Mouse (Mus musculus): ENCODE data around the gene Csnka2ip. TPM values are rescaled to one million over a fixed set of nuclear protein-coding genes. Genes with fewer than 3 reads are reported as not detected.

The Csnka2ip gene
- total RNA-seq, 2 experiments from 2014 or later: 1.8 to 2.7 TPM

DNA sequence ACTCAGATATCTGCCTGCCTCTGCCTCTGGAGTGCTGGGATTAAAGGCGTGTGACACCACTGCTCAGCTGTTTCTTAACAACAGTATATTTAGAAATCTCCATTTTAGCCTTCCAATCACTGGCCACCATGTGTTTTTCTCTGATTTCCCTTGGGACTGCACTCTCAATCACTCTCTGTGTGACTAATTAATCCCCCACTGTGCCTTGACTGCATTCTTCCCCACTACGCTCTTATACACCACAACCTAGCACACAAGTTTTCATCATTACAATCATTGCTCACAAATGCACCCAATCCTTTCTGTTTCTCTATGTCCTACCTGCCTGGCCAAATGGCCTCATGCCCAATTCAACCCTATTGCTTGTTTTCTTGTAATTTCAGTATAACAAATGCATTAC, 43.7 kb downstream of the Csnka2ip start:
- no peak overlapping the region for H3K4me3 ChIP-seq
- H3K27ac ChIP-seq: no peak overlapping the region
- no peak for TF ChIP-seq CTCF (conservative IDR thresholded peaks at IDR 0.05)
- DNase-seq (ENCODE audit: low spot score in 2 of 2): no peak

DNA sequence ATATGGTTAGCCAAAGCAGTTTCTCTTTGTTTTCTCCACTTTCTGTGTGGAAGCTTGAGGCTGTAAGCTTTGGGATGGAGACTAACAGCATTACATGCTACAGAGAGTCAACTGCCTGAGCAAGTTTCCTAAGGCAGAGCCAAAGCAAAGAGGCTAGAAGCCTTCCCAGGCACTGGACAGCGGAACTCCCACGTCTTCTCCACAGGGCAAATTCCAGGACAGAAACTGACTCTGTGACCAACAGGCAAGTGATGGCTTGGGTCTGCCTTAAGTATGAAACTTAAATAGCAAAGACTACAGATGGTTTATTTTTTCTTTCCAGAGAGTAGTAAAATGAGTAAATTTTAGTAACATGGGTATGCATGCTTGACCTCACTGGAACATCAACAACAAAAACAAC, 75.3 kb downstream of the Csnka2ip start:
- no peak overlapping the region for H3K27ac ChIP-seq
- no peak for TF ChIP-seq CTCF (conservative IDR thresholded peaks at IDR 0.05)
- no peak for DNase-seq (ENCODE audit: low spot score in 2 of 2)
- no peak overlapping the region for H3K4me3 ChIP-seq

DNA sequence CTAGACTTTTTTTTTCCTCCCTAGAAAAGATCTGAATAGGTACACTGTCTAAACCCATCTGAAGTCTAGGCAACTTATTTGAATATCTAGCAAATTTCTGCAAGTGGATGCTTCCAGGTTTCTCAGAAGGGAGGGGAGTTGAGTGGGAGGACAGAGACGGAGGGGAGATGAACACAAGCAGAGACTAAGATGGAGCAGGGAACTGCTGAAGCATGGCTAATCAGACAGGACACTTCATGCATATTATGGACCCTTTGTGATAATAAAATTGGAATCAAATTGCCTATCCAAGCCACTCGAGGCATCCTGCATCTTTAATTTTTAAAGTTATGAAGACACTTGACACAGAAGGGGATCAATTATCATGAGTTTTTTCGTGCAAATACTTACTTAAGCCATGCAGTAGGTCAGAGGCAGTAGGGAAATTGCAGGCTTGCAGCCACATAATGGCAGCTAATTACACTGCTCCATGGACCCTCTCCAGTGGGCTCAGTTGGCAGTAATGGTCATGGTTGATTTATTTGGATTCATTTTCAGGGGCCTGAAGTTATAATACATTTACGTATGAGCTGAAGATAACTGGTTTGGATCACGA, 78.1 kb downstream of the Csnka2ip start:
- no peak for TF ChIP-seq CTCF (conservative IDR thresholded peaks at IDR 0.05)
- H3K4me3 ChIP-seq: no peak overlapping the region
- H3K27ac ChIP-seq: no peak overlapping the region
- DNase-seq (ENCODE audit: low spot score in 2 of 2): no peak

DNA sequence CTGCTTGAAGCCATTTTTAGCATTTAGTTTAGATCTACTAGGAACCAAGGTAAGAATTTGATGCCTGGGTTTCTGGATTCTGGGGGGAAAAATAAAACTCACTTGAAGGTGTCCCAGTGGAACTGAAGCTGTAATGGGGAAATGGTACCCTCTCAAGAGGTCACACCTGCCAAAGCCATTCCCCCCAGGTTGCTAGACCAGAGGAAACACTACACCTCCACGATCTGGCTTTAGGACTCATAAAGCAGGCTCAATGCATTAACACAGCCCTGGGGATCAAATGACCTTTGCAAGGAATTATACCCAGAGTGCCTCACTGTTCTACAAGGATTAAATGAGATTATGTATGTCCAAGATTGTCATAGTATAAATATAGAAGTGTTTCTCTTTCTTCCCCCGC, 88.8 kb downstream of the Csnka2ip start:
- Histone ChIP-seq H3K4me3 (no peak overlapping the region), H3K27ac (no peak overlapping the region)
- no peak for DNase-seq (ENCODE audit: low spot score in 2 of 2)
- no peak for TF ChIP-seq CTCF (conservative IDR thresholded peaks at IDR 0.05)

Other genes with a start within 250 kb of the Csnka2ip start
- 10 to 100 TPM; 21.4 to 24.9 TPM for gene 4930453N24Rik, start 168.8 kb upstream of the Csnka2ip start, total RNA-seq (2021)
- 10 to 100 TPM; 14.9 to 15.8 TPM for gene Zfp654, start 249.2 kb upstream of the Csnka2ip start, total RNA-seq (2021)
- 10 to 100 TPM; 60.2 to 61.3 TPM for gene Cggbp1, start 249.6 kb upstream of the Csnka2ip start, total RNA-seq (2021)